Mouse (Mus musculus) cerebellum, adult 2 months (tissue): ENCODE results near the gene Pnpla7. TPM values are rescaled to one million over a fixed set of nuclear protein-coding genes. Genes with fewer than 3 reads are reported as not detected.

Experiments
- DNase-seq, 2 experiments: peaks; one replicate each; pipeline ENCODE4 v3.0.0; 2021
- H3K27ac ChIP-seq: fragments of 200-500 bp; 2 replicates; pipeline ENCODE4 v1.5.1; 2012; ENCODE audit warnings: low read length, control low read depth, inconsistent platforms; ENCODE audit not compliant: insufficient read depth
- H3K27me3 ChIP-seq: fragments of 200-500 bp; 2 replicates; pipeline ENCODE4 v1.6.1; 2012; ENCODE audit warnings: inconsistent platforms, mild to moderate bottlenecking, low read length, moderate library complexity; ENCODE audit not compliant: control insufficient read depth, insufficient read depth
- H3K4me1 ChIP-seq: fragments of 200-500 bp; 2 replicates; pipeline ENCODE4 v1.6.1; 2011; ENCODE audit warnings: low read length; ENCODE audit not compliant: control insufficient read depth, insufficient read depth
- H3K4me3 ChIP-seq: fragments of 200-500 bp; replicated peaks from 2 replicates; pipeline ENCODE3; 2011; ENCODE audit warnings: mild to moderate bottlenecking, low read depth, low read length, control low read depth; ENCODE audit not compliant: insufficient read depth
- CTCF ChIP-seq: fragments of 200-500 bp; IDR thresholded peaks from 2 replicates; pipeline ENCODE4 v1.5.1; 2011; ENCODE audit warnings: low read depth, mild to moderate bottlenecking, control low read depth, low read length, moderate library complexity, borderline replicate concordance; ENCODE audit not compliant: insufficient read depth
- POLR2A ChIP-seq: fragments of 200-500 bp; IDR thresholded peaks from 2 replicates; pipeline ENCODE4 v1.6.1; 2011; ENCODE audit warnings: low read length, control low read depth, borderline replicate concordance; ENCODE audit not compliant: insufficient read depth
- WGBS: fragments of 180-500 bp; shearing (Covaris S2); methylation state at CpG from one replicate; pipeline ENCODE4 v1.1.7; 2018; 5-methylcytosine and 5-hydroxymethylcytosine counted together
- polyA plus RNA-seq: library from polyadenylated mRNA; depleted of rRNA; stranded (reverse); fragments of >200 nt; gene quantifications from 2 replicates; pipeline ENCODE4 v1.2.3, GENCODE M21; 2012

The Pnpla7 gene
- polyA plus RNA-seq, 1 experiment, result 16.0 TPM

DNA sequence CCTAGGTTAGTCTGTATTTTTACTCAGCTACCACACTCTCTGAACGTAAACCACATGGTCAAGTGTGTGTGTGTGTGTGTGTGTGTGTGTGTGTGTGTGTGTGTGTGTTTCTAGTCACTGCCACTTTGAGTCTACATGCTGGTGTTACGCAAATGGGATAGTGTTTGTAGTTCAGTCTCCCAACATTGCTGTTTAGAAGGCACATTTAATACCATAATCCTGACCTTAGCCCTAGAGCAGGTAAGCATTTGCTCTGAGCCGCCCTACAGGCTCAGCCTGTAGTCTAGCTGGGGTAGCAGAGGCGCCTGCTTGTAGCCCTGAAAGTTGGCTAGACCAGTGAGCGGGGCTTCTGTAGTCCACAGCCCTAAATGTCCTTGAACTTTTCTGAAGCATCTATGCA, 87.7 kb downstream of the Pnpla7 start:
- no peak for DNase-seq
- H3K27me3 ChIP-seq, result no peaks in the 10 kb centered on the region; the same call in 1 of the 2 replicates
- 97% methylated on average over 5 of the region's 5 CpGs for WGBS
- H3K4me3 ChIP-seq, result no peak overlapping the region
- no peak overlapping the region for H3K27ac ChIP-seq
- H3K4me1 ChIP-seq, result no peaks in the 10 kb centered on the region
- TF ChIP-seq POLR2A, result no peak
- TF ChIP-seq CTCF, result no peak

DNA sequence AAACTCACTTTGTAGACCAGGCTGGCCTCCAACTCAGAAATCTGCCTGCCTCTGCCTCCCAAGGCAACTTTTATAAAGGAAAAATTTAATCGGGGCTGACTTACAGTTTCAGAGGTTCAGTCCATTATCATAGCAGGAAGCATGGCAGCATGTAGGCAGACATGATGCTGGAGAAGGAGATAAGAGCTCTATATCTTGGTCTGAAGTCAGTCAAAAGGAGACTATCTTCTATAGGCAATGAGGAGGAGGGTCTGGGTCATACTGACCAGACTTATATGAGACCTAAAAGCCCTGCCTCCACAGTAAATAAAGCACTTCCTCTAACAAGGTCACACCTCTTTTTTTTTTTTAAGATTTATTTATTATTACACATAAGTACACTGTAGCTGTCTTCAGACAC, 88.5 kb downstream of the Pnpla7 start:
- whole genome bisulfite sequencing, result 95% methylated on average over 1 of the region's 1 CpGs

DNA sequence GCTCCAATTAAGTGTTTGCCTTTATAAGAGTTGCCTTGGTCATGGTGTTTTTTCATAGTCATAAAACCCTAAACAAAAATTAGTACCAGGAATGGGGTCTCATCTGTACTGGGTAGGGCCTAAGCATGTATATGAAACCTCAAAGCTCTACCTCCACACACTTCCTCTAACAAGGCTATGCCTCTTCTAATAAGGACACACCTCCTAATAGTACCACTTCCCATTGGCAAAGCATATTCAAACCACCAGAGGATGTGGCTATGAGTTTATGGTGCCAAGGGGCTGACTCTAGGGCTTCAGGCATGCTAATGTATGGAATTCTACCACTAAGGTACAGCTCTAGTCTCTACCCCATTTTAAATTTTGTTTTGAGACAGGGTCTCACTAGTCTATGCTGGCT, 89.7 kb downstream of the Pnpla7 start:
- Histone ChIP-seq H3K4me1 (no peaks in the 10 kb centered on the region), H3K27ac (no peak overlapping the region), H3K27me3 (no peaks in the 10 kb centered on the region; the same call in 1 of the 2 replicates), H3K4me3 (no peak overlapping the region)
- TF ChIP-seq CTCF (no peak), POLR2A (no peak)
- no peak for DNase-seq

More for the DNA sequence above, 88.5 kb downstream of the Pnpla7 start:
- TF ChIP-seq CTCF, result no peak
- no peak for TF ChIP-seq POLR2A
- DNase-seq, result no peak
- H3K4me1 ChIP-seq, result no peaks in the 10 kb centered on the region
- no peaks in the 10 kb centered on the region; the same call in 1 of the 2 replicates for H3K27me3 ChIP-seq
- no peak overlapping the region for H3K27ac ChIP-seq
- H3K4me3 ChIP-seq, result no peak overlapping the region

DNA sequence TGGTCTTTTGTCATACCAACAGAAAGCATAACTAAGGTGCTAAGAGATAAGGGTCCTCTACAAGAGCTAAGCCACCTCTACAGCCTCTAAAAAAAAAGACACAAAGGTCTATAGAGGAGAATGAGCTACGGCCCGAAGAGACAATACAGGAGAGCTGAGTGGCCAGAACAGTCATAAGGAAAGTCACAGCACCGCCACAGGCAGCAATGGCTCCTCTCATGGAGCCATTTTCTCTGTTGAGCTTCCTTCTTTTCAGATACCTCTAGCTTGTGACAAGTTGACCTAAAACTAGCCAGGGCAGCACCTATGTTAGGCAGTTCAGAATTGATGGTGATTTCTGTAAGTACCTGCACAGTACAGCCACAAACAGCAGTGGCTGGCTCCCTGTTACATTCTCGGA, 90.7 kb downstream of the Pnpla7 start:
- WGBS, result 81% methylated on average over 4 of the region's 4 CpGs
- H3K4me3 ChIP-seq, result no peak overlapping the region
- no peak for DNase-seq
- H3K27me3 ChIP-seq, result no peaks in the 10 kb centered on the region; the same call in 1 of the 2 replicates
- H3K27ac ChIP-seq, result no peak overlapping the region
- TF ChIP-seq CTCF (no peak), POLR2A (no peak)
- H3K4me1 ChIP-seq, result no peaks in the 10 kb centered on the region

DNA sequence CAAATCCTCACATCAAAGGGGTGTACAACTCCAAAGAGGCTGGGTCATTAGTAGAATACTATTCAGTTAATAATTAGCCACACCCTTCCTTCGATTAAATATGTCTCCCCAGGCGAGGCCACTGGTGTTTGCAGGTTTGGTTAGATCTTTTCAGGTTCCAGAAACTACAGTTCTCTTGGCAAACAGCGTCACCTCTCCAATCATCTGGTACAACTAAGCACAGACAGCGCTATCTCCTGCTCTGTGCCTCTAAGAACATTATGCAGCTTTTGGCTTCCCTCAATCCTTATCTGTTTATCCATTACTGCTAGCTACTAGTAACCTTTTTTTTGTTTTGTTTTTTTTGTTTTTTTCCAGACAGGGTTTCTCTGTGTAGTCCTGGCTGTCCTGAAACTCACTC, 93.7 kb downstream of the Pnpla7 start:
- H3K27me3 ChIP-seq, result no peaks in the 10 kb centered on the region; the same call in 1 of the 2 replicates
- H3K27ac ChIP-seq, result no peak overlapping the region
- no peaks in the 10 kb centered on the region for H3K4me1 ChIP-seq
- no peak for DNase-seq
- TF ChIP-seq CTCF, result no peak
- TF ChIP-seq POLR2A, result no peak
- 77% methylated on average over 4 of the region's 4 CpGs for whole genome bisulfite sequencing
- H3K4me3 ChIP-seq, result no peak overlapping the region

DNA sequence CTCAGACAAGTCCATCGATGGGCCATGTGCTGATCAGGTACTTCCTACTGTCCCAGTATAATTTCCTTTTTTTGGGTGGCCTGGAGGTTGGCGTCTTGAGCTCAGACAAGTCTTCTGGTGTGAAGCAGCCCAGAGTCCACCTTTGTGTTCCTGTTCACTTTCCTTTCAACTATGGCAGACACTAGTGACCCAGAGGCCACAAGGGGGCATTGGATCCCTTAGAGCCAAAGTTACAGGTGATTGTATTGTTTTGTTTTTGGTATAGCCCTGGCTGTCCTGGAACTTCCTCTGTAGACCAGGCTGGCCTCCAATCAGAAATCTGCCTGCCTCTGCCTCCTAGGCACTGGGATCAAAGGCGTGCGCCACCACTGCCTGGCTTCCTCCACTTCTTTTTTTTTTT, 96.6 kb downstream of the Pnpla7 start:
- WGBS, result 91% methylated on average over 4 of the region's 4 CpGs
- no peak for TF ChIP-seq POLR2A
- TF ChIP-seq CTCF, result no peak
- no peak for DNase-seq

DNA sequence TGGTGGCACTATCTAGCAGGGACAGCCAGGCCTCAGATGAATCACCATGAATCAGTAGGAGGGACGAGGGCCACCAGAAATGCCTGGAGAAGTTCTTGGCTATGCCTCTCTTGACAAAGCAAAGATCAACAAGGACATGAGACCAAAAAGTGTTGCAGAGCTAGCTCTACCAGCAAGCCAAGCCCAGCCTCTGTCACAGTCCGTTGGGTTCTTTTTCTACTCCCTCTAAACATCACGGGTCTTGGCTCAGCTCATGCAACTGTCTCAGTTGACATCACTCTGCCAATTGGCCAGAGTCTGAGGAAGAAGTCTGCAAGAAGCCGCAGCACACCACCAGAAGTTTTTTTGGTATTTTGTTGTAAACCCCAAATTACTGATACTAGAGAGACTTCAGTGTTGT, 99.7 kb downstream of the Pnpla7 start:
- H3K4me3 ChIP-seq, result no peak overlapping the region
- DNase-seq, result no peak
- TF ChIP-seq POLR2A (no peak), CTCF (no peak)
- no peaks in the 10 kb centered on the region for H3K4me1 ChIP-seq
- 30% methylated on average over 4 of the region's 4 CpGs for WGBS
- no peak overlapping the region for H3K27ac ChIP-seq
- H3K27me3 ChIP-seq, result no peaks in the 10 kb centered on the region; the same call in 1 of the 2 replicates

More for the DNA sequence above, 96.6 kb downstream of the Pnpla7 start:
- Histone ChIP-seq H3K4me3 (no peak overlapping the region), H3K27me3 (no peaks in the 10 kb centered on the region; the same call in 1 of the 2 replicates), H3K4me1 (no peaks in the 10 kb centered on the region), H3K27ac (no peak overlapping the region)

DNA sequence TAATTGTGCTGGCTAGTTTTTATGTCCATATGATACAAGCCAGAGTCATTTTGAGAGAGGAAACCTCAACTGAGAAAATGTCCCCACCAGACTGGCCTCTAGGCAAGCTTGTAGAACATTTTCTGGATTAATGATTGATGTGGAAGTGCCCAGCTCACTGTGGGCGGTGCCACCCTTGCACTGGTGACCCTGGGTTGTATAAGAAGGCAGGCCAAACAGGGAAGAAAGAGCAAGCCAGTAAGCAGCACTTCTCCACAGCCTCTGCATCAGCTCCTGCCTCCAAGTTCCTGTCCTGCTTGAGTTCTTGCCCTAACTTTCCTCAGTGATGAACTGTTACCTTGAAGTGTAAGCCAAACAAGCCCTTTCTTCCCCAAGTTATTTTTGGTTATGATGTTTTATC, 103.1 kb downstream of the Pnpla7 start:
- TF ChIP-seq CTCF, result no peak
- no peak for TF ChIP-seq POLR2A
- no peak overlapping the region for H3K4me3 ChIP-seq

More for the DNA sequence above, 103.1 kb downstream of the Pnpla7 start:
- H3K4me1 ChIP-seq, result no peaks in the 10 kb centered on the region
- H3K27me3 ChIP-seq, result no peaks in the 10 kb centered on the region; the same call in 1 of the 2 replicates
- no peak for DNase-seq
- 67% methylated on average over 1 of the region's 1 CpGs for WGBS
- H3K27ac ChIP-seq, result no peak overlapping the region
